Mouse (Mus musculus) testis, adult 2 months (tissue): Measurements from ENCODE around the gene Znrf2.

Experiments
- CTCF ChIP-seq: fragments of 200-500 bp; IDR thresholded peaks from 2 replicates; pipeline ENCODE4 v1.5.1; 2012; ENCODE audit warnings: low read depth, mild to moderate bottlenecking, inconsistent platforms, low read length, moderate library complexity; ENCODE audit not compliant: control insufficient read depth, insufficient read depth, insufficient replicate concordance
- POLR2A ChIP-seq: fragments of 200-500 bp; IDR thresholded peaks from 2 replicates; pipeline ENCODE4 v1.6.1; 2012; ENCODE audit warnings: low read depth, mild to moderate bottlenecking, inconsistent platforms, low read length, moderate library complexity; ENCODE audit not compliant: control insufficient read depth

- TF ChIP-seq POLR2A (no peak), CTCF (no peak)
Measured at GRCm38 (mm10) chr6:54940126-54940525, 123.4 kb downstream of the Znrf2 start.
